Mouse (Mus musculus) right cerebral cortex, postnatal 14 days (tissue): ENCODE results near the gene Sgcb.
"Not testable (repeated sequence)": the region's sequence is repeated elsewhere in the genome, so short reads cannot be mapped to it uniquely, and the experiment has no call there.

Experiments
- DNase-seq: peaks from one replicate; pipeline ENCODE4 v3.0.0; 2022

Gene Sgcb

DNA sequence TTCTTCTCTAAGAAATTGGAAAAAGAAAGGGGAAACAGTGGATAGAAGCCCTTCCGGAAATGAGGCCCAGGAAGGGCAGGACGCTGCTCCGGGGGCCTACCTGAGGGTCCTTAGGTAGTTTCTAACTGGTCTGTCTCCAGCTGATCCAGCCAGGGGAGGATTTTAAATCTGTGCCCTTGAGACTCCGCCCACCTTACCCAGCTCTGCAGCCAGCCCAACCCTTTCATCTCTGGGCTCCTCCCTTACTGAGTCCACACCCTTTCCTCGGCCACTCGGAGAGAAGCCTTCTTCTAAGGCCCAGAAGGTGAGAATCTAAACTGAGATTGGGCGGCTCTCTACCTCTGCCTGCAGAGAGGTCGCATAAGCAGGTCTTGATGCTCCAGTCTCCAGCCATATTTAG, 15.3 kb downstream of the Sgcb start, which contains the start of gene Lrrc66:
TSS of gene Lrrc66 (minus strand) at position 236 of the 400 bp plus-strand sequence.
- DNase-seq: no peak

DNA sequence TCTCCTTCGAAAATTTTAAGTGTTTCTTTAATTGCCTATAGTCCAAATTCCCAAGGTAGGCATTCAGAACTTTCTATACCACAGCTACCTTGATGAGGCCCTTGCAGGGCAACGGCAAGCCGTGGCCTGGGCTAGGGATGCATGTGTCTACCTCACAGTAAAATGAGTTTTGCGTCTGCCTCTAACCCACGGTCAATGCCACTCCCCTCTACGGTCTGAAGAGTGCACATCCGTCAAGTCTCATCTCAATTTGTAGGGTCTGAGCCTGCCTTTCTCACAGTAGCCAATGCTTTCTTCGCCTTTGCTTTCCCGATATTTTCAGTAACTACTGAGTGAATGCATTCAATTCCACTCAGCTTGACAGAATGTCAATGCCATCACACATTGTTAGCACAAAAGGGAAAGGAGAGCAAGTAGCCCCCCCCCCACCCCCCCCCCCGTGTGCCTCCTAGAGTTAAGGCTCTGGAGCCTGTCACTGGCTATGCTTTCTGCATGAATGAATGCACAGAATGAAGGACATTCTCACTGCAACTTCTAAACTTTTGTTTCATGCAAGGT, 16.5 kb downstream of the Sgcb start:
- no peak for DNase-seq

DNA sequence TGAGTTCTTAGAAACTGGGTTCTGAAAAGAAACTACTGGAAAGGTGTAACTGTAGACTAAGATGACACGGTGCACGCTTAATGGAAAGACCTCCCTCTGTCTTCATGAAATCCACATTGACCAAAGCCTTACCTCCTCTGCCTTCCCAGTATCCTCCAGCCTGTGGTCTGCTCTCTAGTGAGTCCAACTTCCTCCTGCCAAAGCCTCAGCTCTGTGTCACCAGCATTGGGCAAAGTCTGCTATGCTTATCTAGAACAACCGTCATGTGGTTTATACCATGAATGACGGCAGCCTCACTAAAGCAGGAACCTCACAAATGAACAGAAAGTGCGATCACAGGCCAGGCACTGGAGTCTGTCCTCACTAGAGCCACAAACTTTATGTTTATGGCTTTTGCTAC, 17.4 kb downstream of the Sgcb start:
- no peak for DNase-seq

DNA sequence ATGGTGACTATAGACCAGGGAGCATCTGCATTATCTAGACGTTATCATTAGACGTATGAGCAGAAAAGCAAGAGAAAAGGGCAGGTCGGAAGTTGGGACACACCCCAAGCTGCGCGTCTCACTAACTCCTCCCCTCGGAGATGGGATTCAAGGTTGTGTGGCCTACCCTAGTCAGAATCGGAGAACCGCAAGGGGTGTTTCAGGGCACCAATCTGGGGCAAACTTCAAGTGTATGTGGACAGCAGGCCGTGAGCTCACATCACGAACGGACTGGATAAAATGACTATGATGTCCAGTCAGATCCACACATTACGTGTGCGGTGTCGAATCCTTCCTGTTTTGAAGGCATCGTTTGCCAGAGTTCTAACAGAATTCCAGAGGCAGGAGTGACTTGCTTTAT, 19.6 kb downstream of the Sgcb start:
- DNase-seq: no peak

DNA sequence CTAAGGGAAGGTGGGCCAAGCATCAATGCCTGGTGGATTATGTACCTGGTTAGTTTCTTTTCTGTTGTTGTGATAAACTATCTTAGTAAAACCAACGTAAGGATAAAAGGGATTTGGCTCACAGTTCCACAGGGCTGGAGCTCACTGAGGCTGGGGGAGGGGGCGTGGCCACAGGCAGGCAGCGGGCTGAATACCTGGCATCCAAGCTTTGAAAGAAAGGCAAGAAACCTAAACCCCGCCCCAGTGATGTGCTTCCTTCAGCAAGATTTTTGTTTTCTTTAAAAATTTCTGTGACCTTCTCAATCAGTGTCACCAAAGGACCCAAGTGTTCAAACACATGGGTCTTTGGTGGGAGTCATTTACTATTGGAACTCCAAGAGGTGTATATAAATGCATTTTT, 20.0 kb downstream of the Sgcb start:
- DNase-seq: no peak

DNA sequence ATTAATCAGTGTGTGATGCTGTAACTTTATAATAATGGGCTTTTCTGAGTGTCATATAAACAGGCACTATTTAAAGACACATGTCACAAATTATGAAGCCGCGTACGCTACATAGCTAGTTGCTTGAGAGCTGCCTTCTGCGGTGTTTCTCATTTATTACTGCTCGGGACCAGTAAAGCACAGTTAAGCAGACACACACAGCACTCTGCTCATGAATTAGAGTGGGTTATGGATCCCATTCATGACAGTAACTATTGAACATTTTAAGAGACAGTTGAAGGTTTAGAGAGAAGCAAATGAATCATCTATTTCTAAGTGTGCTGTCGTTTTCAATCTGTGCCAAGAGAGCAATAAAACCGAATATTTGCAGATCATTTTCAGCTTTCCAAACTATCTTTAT, 20.7 kb downstream of the Sgcb start:
- no peak for DNase-seq

DNA sequence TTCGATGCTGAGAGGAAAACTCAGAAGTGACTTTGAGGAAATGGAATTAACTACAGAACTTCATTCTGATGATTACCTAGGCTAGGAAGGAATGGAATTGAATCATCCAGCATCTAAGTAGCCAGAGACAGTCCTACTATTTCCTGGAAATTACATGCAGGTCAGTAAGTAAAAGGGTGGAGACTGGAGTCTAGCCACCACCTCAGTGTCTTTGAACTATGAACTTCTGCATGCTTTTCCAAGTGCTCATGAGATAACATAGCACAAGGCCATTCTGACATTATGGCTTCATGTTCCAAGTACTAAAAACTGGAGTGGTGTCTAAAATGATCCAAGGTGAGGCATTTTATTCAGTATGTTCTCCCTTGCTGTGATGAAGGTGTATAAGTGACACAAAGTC, 22.1 kb downstream of the Sgcb start:
- DNase-seq: no peak

DNA sequence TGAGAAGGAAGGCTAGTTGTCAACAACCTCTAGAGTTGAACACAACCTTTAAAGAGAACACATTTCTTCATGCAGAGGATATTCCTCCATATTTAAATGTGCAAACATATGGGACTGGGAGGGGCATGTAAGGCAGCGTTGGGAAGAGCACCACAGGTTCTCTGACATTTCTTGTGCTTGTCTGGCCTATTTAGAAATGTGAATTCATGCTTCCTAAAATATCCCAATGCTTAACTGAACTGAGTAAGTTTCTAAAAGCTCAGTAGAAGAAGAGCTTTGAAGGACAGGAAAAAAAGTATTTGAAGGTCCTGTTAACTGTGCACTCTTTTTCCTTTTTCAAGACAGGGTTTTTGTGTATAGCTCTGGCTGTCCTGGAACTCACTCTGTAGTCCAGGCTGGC, 28.6 kb downstream of the Sgcb start:
- no peak for DNase-seq

DNA sequence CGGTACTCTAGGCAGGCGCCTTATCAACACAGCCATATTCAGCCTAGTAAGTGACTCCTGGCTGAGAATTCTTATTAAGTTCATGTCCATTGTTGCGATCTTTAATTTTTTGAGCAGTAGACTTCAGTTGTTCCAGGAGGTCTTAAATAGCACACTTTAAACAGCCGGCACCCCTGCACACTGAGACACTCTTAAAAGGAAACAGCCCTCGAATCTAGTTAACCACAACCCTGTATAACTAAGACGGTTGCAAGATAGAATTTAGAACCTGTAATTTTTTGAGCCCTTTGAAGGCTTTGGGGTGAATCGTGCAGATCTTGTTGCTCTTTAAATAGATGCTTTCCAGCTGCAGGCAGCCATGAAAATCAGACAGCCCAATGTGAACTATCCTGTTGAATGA, 32.4 kb downstream of the Sgcb start:
- no peak for DNase-seq

DNA sequence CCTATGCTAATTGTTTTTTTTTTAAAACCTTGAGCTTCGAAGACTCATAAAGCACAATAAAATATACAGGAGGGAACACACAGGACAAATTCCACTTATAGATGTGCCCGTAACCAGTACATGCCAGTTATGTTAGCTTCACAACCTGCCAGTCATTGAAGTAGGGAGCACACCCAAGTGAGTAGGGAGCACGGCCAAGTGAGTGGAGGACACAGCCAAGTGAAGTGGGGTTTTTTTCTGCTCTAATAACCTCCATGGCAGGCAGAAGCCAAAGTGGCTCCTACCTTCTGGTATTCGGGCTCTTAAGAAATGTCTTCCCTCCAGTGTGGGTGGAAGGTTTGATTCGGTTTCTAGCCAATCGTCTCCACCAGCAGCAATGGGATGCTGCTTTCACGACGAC, 34.3 kb downstream of the Sgcb start:
- DNase-seq: no peak

DNA sequence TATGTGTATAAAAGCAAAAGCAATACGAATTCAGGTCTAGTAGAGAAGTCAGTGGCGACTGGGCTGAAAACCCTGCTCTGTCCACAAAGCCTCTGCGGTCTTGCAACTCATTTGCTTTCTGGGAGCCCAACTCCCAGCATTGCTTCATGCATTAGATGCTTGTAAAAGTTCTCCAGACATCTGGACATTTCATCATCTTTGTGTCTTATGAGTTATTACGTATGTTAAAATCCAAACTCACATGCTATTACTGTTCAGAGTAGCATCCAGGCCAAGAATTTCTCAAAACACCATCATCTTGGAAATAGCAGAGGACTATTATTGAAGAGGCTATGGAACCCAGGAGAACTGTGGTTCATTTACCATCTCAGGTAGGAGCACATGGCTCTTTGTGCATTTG, 36.5 kb downstream of the Sgcb start:
- DNase-seq: no peak

DNA sequence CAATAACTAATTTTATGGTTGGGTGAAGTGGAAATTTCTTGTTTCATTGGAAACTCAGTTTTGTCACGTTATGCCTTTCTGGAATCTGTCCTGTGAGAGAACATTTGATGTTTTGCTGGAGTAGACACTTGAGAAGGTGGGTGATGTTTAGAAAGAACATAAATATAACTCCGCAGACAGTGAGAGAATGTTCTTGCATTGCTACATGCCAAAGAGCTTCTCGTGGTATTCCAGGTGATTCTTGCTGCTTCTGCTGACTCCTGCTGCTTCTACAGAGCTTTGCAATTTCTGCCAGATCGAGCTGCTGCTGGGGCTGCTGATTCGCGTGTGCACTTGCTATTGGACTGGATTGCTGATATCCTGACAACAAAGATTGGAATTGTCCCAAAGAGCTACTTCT, 42.6 kb downstream of the Sgcb start:
- DNase-seq: no peak

DNA sequence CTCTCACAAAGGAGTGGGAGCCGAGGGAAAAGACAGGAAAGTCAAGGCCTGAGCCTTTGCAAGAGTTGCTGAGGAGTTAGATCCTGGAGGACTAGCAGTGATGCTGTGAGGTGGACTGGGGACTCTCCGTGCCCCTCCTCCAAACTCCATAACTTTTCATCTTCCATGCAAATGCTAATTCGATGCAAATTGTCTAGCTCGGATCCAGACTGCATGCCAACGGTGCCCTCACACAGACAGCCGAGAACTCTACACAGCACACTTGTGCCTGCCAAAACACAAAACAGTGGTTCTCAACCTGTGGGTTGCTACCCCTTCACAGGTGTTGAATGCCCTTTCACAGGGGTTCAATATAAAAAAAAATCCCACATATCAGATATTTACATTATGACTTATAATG, 43.0 kb downstream of the Sgcb start:
- DNase-seq: no peak

DNA sequence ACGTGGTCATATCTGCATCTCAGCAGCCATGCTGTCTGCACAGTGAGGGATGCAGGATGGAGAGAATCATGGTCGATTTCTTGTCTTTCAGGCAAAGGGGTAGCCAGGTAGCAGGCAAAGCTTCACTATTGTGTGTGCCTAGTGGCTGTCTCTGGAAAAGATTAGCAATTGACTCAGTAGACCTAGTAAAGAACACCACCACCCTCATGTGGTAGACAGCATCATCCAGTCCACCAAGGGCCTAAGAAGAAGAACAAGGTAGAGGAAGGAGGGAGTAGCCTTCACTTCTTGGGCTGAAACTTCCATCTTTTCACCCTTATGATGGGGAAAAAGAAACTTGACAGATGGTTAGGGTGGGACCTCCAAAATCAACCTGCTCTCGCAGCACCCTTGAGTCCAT, 44.7 kb downstream of the Sgcb start:
- no peak for DNase-seq

DNA sequence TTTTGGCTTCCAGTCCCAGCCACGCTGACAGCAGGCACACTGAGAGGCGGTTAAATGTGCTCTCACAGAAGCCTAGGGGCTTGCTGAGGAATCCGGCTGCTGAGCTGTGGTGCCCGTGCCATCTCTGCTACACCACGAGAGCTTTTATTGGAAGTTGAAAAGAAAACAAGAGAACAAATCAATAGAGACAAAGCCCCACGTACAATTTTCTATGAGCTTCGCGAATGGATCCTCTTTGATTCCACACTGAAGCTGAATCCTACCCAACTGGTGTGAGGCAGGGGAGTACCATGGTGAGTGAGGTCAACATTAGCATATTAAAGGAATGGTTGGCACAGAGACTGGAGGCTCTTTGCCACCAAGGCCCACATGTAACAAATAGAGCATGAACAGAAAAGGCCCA, 46.2 kb downstream of the Sgcb start:
- peak; percentile 19 for DNase-seq

DNA sequence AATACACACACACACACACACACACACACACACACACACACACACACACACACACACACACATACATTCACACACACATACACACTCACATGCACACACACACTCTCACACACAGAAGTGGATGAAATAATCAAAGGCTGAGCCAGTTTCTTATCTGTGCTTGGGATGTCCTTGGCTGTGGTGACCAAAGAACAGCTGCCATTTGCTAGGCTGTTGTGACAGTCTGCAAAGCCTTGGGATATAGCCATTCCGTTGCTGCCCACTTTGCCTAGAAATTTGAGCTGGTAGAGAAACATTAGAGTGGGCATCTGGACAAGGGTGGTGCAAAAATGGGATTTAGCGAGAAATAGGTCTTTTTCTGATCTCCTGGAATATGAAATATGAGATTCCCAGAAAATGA, 47.6 kb downstream of the Sgcb start:
- DNase-seq: no peak

DNA sequence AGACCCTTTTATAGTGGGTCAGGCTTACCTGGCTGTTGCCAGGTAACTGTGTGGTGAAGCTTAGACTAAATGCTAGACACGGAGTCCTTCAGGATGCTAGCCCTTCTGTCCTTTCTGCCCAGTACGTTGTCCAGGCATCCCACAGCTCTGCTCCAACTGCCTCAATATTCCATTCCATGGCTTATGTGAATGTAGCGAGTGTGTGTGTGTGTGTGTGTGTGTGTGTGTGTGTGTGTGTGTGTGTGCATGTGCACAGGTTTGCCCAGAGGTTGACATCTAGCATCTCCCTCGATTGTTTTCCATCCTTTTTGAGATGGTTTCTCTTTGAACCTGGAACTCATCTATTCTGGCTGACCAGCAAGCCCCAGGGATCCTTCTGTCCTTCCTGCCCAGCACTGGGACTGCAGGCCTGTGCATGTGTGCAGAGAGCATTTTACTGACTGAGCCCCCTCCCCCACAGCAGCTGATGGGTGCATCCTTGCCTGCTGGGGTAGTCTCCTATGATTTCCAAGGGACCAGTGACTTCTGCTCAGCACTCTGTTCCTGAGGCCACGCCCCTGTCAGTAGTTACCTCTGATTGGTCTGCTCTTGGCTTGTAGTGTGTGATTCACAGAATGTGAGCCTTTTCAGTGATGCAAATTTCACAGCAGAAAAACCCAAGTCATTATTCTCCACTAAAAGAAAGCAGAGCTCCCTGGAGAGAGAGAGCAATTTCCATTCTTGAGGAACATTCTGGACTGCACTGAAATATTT, 48.5 kb downstream of the Sgcb start:
- DNase-seq: peak; percentile 17

DNA sequence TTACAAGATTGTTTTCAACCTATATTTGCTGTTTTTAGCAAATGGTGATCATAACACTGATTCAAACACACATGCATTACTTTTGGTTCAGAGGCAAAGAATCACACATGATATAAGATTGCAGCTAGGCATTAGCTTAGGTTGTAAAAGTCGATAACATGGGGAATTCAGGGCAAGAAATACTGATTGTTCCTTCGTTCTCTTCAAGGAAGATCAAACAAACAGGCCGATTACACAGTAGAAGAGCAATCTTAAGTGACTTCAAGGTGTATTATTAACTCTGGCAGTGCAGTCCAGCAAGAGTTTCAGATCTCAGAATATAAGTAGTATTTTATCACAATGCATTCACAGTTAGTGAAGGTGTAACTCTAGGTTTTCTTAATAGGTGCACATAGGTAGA, 60.5 kb downstream of the Sgcb start:
- DNase-seq: no peak

DNA sequence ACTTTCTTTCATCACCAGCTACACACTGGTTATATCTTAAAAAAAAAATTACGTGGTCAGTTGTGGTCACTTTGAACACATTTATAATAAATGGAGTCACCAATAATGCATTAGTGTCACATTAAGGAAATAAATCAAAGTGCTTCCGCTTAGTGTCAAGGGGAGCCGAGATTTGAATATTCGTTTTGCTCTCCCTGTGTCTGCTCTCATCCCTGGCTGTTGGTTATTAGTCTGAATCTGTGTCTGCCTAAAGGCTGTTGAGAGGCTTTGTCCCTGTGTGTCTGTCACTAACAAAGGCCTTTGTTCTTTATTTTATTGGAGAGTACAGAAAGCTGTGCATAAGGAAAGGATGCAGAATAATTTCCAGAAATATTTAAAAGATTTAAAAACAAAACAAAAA, 61.0 kb downstream of the Sgcb start:
- no peak for DNase-seq

DNA sequence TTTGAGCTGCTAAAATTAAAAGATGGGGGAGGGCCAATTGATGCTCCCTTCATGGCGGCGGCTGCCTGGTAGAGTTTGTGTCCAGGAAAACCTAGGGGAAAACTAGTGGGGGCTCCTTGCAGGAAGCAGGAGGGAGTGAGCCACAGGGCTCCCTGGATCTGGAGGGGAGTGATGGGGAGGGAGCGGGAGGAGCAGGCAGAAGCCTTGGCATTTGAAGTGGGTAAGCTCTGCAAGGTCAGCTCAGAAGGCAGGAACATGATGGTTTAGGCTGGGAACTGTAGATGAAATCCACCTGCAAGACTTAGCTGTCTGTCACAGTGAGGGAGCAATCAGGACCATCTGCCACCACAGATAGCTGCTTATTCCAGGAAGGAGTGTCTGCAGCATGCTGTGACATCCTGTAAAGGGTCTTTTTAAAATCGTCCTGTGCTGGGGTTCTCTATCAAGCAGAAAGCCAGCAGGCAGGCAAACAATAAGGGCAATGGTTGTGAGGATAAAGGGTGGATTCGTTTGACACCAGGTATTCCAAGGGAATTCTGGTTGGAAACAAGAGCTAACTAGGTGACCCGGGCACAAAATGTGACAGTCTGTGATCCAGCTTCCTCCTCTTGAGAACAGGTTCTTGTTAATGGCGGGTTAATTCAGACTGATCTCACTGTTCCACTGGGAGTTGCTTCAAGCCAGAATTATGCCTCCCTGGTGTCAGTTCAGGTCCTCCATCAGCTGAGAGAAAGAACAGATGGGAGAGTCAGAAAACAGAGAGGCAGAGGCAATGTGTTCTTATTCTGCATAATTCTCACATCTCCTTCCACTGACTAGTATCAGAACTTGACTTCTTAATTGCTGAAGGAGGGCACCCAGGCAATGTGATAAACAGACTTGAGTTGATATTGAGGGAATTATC, 62.1 kb downstream of the Sgcb start:
- DNase-seq: no peak

DNA sequence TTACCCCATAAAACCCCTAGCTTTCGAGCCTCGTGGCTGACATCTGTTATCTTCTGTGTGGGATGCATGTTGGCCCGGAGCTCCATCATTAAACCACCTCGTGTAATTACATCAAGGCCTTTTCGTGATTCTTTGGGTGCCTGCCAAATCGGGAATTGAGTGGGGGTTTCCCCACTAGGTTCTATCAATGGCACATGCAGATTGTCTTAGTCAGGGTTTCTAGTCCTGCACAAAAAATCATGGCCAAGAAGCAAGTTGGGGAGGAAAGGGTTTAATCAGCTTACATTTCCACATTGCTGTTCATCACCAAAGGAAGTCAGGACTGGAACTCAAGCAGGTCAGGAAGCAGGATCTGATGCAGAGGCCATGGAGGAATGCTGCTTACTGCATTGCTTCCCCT, 63.6 kb downstream of the Sgcb start:
- DNase-seq: not testable (repeated sequence)
